ENCODE assay signal across 23 mouse cellular contexts in the genomic region with DNA sequence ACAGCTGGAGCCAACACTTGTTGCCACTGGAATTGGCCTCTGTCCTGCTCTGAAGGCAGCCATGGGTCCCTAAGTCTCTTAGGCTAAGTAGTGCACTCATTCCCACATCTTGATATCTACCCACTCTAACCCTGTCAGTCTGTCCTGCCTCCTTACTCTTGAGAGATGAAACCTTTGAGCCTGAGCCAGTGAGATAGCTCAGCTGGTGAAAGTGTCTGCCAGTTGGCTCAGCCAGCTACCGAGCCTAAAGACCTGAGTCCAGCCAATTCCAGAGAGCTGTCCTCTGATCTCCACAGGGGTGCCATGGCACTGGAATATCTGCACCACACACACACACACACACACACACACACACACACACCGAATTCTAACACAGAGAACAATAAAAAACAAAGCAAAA. TPM values are rescaled to one million over a fixed set of nuclear protein-coding genes. Genes with fewer than 3 reads are reported as not detected.
A peak's percentile ranks its signal among the peaks of the same experiment; 100 is the strongest.
DNase-seq lines count a peak whose midpoint lies in the region; ATAC-seq and TF ChIP-seq lines count a peak whose summit lies in the region.
"Had no signal": no experiment of that assay in that cellular context is flagged by ENCODE, and none has a peak within 500 bp of the region (broad histone marks: within the 10 kb centered on the region; RNA-seq: fewer than 3 reads in every experiment).

No protein-coding gene starts in this region.

- no peaks in the 10 kb centered on the region for H3K79me2 ChIP-seq in liver, adult 2 months (ENCODE audit: control insufficient read depth, insufficient read depth, low read length)

- peak; percentile 92 for DNase-seq in heart, adult 11 months
- no peak for DNase-seq in heart, postnatal 25 days (ENCODE audit: low spot score)
- peak; percentile 96 for DNase-seq in liver, adult 2 months (ENCODE audit: extremely low read depth, low read depth, low spot score)
- no peak for DNase-seq in adrenal gland, postnatal 25 days
- no peak for DNase-seq in layer of hippocampus, adult 9-11 months
- DNase-seq: adrenal gland, adult 8-10 months; cerebellum, postnatal 36 days; gastrocnemius, postnatal 36 days; heart, postnatal 36 days; layer of hippocampus, postnatal 36 days; lung, adult 2 months; lung, postnatal 36 days; retina, postnatal 1 day; thymus, adult 2 months had no signal

- 17% methylated on average over 2 of the region's 2 CpGs for WGBS in liver, adult 2 months
- 48% methylated on average over 2 of the region's 2 CpGs for WGBS in liver, embryonic 12.5 days (ENCODE audit: insufficient replicate concordance)

- H3K4me3 ChIP-seq in liver, adult 2 months (ENCODE audit: insufficient read depth, low read depth, low read length), result no peak overlapping the region
- H3K4me3 ChIP-seq in liver, embryonic 12.5 days, result no peak overlapping the region
- H3K4me3 ChIP-seq: erythroblast, embryonic 14.5 days; forebrain, embryonic 13.5 days; heart, embryonic 12.5 days; intestine, embryonic 15.5 days had no signal

- TF ChIP-seq POLR2A in liver, adult 2 months (IDR thresholded peaks at IDR 0.05; ENCODE audit: extremely low read depth, insufficient read depth, low read length), result no peak

- H3K36me3 ChIP-seq in liver, adult 2 months (ENCODE audit: control insufficient read depth, insufficient read depth, low read length), result no peaks in the 10 kb centered on the region
- H3K36me3 ChIP-seq in liver, embryonic 12.5 days, result no peaks in the 10 kb centered on the region
- H3K36me3 ChIP-seq: heart, embryonic 12.5 days; intestine, embryonic 15.5 days had no signal

- H3K27me3 ChIP-seq in liver, adult 2 months (ENCODE audit: control insufficient read depth, insufficient read depth, low read length), result no peaks in the 10 kb centered on the region
- H3K27me3 ChIP-seq in liver, embryonic 12.5 days (replicated peaks), result peaks cover 87% of the 10 kb centered on the region

- TF ChIP-seq CTCF in liver, adult 2 months (IDR thresholded peaks at IDR 0.05; ENCODE audit: low read depth, low read length), result no peak

- intact Hi-C loops in heart, postnatal 25 days (cut with DNase I), result no loop called here

- no peak for ATAC-seq in liver, embryonic 12.5 days
- ATAC-seq in megakaryocyte progenitor cell, adult 5-6 weeks (replicated peaks; ENCODE audit: poor library complexity), result peak; percentile 18; the same call in 1 of the 2 replicates
- ATAC-seq: forebrain, embryonic 13.5 days had no signal

- peak overlapping the region; percentile 88 for H3K27ac ChIP-seq in liver, adult 2 months (replicated peaks; ENCODE audit: insufficient read depth, low read depth, low read length)
- no peak overlapping the region for H3K27ac ChIP-seq in liver, embryonic 12.5 days
- H3K27ac ChIP-seq: forebrain, embryonic 13.5 days; hindbrain, embryonic 14.5 days; intestine, embryonic 15.5 days had no signal

- H3K9me3 ChIP-seq in liver, embryonic 12.5 days (replicated peaks), result no peaks in the 10 kb centered on the region
- H3K9me3 ChIP-seq: forebrain, embryonic 13.5 days; heart, embryonic 12.5 days; intestine, embryonic 15.5 days had no signal

- no peak overlapping the region for H3K4me2 ChIP-seq in liver, embryonic 12.5 days
- H3K4me2 ChIP-seq: forebrain, embryonic 13.5 days; heart, embryonic 12.5 days; hindbrain, embryonic 14.5 days; intestine, embryonic 15.5 days; liver, embryonic 11.5 days had no signal

- no peak overlapping the region for H3K9ac ChIP-seq in liver, adult 2 months (ENCODE audit: low read depth, low read length)
- no peak overlapping the region for H3K9ac ChIP-seq in liver, embryonic 12.5 days
- H3K9ac ChIP-seq: forebrain, embryonic 13.5 days; heart, embryonic 12.5 days; hindbrain, embryonic 14.5 days; intestine, embryonic 15.5 days had no signal

- H3K4me1 ChIP-seq in liver, adult 2 months (ENCODE audit: control insufficient read depth, insufficient read depth, low read length), result peaks cover 26% of the 10 kb centered on the region
- peaks cover 19% of the 10 kb centered on the region for H3K4me1 ChIP-seq in liver, embryonic 12.5 days

RNA-seq across cellular contexts. Expression of a gene that starts 2.3 kb away (rescaled TPM):
- total RNA-seq in heart, postnatal 25 days (2021), result under 1 TPM; 0.70 to 0.78 TPM
- total RNA-seq in liver, adult 2 months (2014; rRNA removed), result 3.3 and 4.1 TPM in 2 replicates
- polyA plus RNA-seq in liver, adult 2 months (2012; rRNA removed), result 5.3 and 9.9 TPM in 2 replicates
- polyA plus RNA-seq in liver, embryonic 12.5 days (2016; fragmentation: Nextera tagmentation; extraction: Ambion mirVana), result 0.10 and 0.12 TPM in 2 replicates
- 0.10 TPM in 1 of 2 replicates, not detected in the other for total RNA-seq in megakaryocyte progenitor cell, adult 5-6 weeks (2015)
- 0.29 TPM in 1 of 2 replicates, not detected in the other for total RNA-seq in megakaryocyte progenitor cell, adult 5-6 weeks (2017)
- 0.88 and 1.3 TPM in 2 replicates for total RNA-seq in adrenal gland, postnatal 25 days (2021)
- polyA plus RNA-seq: erythroblast, embryonic 14.5 days; intestine, embryonic 15.5 days; large intestine, adult 2 months; liver, embryonic 11.5 days had no signal

RNA-seq across cellular contexts. Expression of a gene that starts 11.3 kb away (rescaled TPM):
- total RNA-seq in heart, postnatal 25 days (2021), result 10 to 100 TPM; 35.9 to 42.2 TPM
- total RNA-seq in liver, adult 2 months (2014; rRNA removed), result 29.5 and 37.3 TPM in 2 replicates
- polyA plus RNA-seq in liver, adult 2 months (2012; rRNA removed), result 69.1 and 76.4 TPM in 2 replicates
- 39.8 and 41.6 TPM in 2 replicates for polyA plus RNA-seq in liver, embryonic 12.5 days (2016; fragmentation: Nextera tagmentation; extraction: Ambion mirVana)
- total RNA-seq in megakaryocyte progenitor cell, adult 5-6 weeks (2015), result 17.2 and 18.3 TPM in 2 replicates
- total RNA-seq in megakaryocyte progenitor cell, adult 5-6 weeks (2017), result 35.3 and 38.4 TPM in 2 replicates
- total RNA-seq in adrenal gland, postnatal 25 days (2021), result 50.8 and 51.5 TPM in 2 replicates

RNA-seq across cellular contexts. Expression of a gene that starts 14.6 kb away (rescaled TPM):
- total RNA-seq in heart, postnatal 25 days (2021), result 10 to 100 TPM; 94.7 to 96.1 TPM
- 22.3 and 27.3 TPM in 2 replicates for total RNA-seq in liver, adult 2 months (2014; rRNA removed)
- polyA plus RNA-seq in liver, adult 2 months (2012; rRNA removed), result 42.2 and 45.8 TPM in 2 replicates
- 85.7 and 85.9 TPM in 2 replicates for polyA plus RNA-seq in liver, embryonic 12.5 days (2016; fragmentation: Nextera tagmentation; extraction: Ambion mirVana)
- total RNA-seq in megakaryocyte progenitor cell, adult 5-6 weeks (2015), result 3.9 and 5.0 TPM in 2 replicates
- total RNA-seq in megakaryocyte progenitor cell, adult 5-6 weeks (2017), result 6.1 and 7.0 TPM in 2 replicates
- 37.5 and 42.2 TPM in 2 replicates for total RNA-seq in adrenal gland, postnatal 25 days (2021)

RNA-seq across cellular contexts. Expression of a gene that starts 37.3 kb away (rescaled TPM):
- total RNA-seq in heart, postnatal 25 days (2021), result 10 to 100 TPM; 15.9 to 17.4 TPM
- total RNA-seq in liver, adult 2 months (2014; rRNA removed), result 5.0 and 6.5 TPM in 2 replicates
- 6.3 and 9.7 TPM in 2 replicates for polyA plus RNA-seq in liver, adult 2 months (2012; rRNA removed)
- polyA plus RNA-seq in liver, embryonic 12.5 days (2016; fragmentation: Nextera tagmentation; extraction: Ambion mirVana), result 14.5 and 15.5 TPM in 2 replicates
- 33.8 and 38.8 TPM in 2 replicates for total RNA-seq in megakaryocyte progenitor cell, adult 5-6 weeks (2015)
- 83.1 and 87.6 TPM in 2 replicates for total RNA-seq in megakaryocyte progenitor cell, adult 5-6 weeks (2017)
- total RNA-seq in adrenal gland, postnatal 25 days (2021), result 34.7 and 48.1 TPM in 2 replicates

RNA-seq across cellular contexts. Expression of a gene that starts 40.7 kb away (rescaled TPM):
- total RNA-seq in heart, postnatal 25 days (2021), result 10 to 100 TPM; 15.1 to 16.8 TPM
- 3.0 and 3.9 TPM in 2 replicates for total RNA-seq in liver, adult 2 months (2014; rRNA removed)
- 5.1 and 5.2 TPM in 2 replicates for polyA plus RNA-seq in liver, adult 2 months (2012; rRNA removed)
- 87.4 and 88.6 TPM in 2 replicates for polyA plus RNA-seq in liver, embryonic 12.5 days (2016; fragmentation: Nextera tagmentation; extraction: Ambion mirVana)
- total RNA-seq in megakaryocyte progenitor cell, adult 5-6 weeks (2015), result 24.1 and 24.3 TPM in 2 replicates
- 11.2 and 16.1 TPM in 2 replicates for total RNA-seq in megakaryocyte progenitor cell, adult 5-6 weeks (2017)
- 13.5 and 19.9 TPM in 2 replicates for total RNA-seq in adrenal gland, postnatal 25 days (2021)

Comparison
In these comparisons a context has a peak if more than half of its experiments do, and no peak if none do; other contexts are left out.
1. DNase-seq: peak in heart, adult 11 months (single experiment) and liver, adult 2 months (single experiment); none in heart, postnatal 25 days (single experiment), adrenal gland, postnatal 25 days (single experiment) and layer of hippocampus, adult 9-11 months (single experiment).